Mouse (Mus musculus): ENCODE data around the gene Ifna6. TPM values are rescaled to one million over a fixed set of nuclear protein-coding genes. Genes with fewer than 3 reads are reported as not detected.
A peak's percentile ranks its signal among the peaks of the same experiment; 100 is the strongest.
"Not testable (repeated sequence)": the region's sequence is repeated elsewhere in the genome, so short reads cannot be mapped to it uniquely, and the experiment has no call there.

The Ifna6 gene
- polyA plus RNA-seq, 1 experiment from 2014 or later, result not detected

DNA sequence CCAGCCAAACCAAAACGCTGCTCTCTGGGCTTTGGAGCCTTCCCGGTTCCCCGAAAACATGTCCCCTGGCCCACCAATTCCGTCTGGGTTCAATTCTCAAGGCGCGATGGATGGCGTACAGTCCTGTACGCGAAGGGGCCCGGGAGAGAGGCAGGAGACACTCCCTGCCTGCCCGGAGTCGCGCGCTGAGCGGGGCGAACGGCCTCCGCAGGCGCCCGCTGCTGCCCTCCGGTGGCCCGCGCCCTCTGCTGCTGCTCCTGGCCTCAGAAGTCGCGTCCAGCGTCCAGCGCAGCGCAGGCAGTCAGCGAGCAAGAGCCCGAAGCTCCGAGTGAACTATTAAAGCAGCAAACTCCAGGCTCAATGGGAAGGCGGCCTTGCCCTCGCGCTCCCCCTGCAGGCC is 21.5 kb upstream of the Ifna6 start:
- not testable (repeated sequence) for H3K36me3 ChIP-seq; H3K9ac ChIP-seq; H3K9me3 ChIP-seq (replicated peaks); ATAC-seq (ENCODE audit: low FRiP score); H3K27me3 ChIP-seq; H3K27ac ChIP-seq; H3K4me3 ChIP-seq; H3K4me1 ChIP-seq
- WGBS, result 0% methylated on average over 7 of the region's 34 CpGs
- peak overlapping the region; percentile 43 for H3K4me2 ChIP-seq (replicated peaks)

DNA sequence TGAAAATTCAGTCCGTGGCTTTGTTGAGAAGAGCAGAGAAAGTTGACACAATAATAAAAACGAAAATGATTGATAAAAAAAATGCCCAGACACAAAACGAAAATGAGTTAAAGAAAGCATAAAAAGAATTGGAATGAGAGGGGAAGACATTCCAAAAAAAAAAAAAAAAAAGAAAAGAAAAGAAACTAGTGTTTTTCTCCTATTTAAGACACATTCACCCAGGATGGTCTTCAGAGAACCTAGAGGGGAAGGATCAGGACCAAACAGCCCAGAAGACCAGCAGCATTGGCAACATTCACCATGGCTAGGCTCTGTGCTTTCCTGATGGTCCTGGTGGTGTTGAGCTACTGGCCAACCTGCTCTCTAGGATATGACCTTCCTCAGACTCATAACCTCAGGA is 11.3 kb upstream of the Ifna6 start, which contains the start of gene Ifna7:
TSS of gene Ifna7 (plus strand) at position 301 of the 400 bp plus-strand sequence.
- H3K27me3 ChIP-seq, result no peaks in the 10 kb centered on the region; the same call in 1 of the 2 replicates
- 69% methylated on average over 3 of the region's 3 CpGs for WGBS
- H3K4me1 ChIP-seq, result no peaks in the 10 kb centered on the region
- no peak within 1 kb of the TSS for H3K4me2 ChIP-seq (replicated peaks)
- no peak within 1 kb of the TSS for H3K9ac ChIP-seq
- H3K36me3 ChIP-seq, result no peaks in the 10 kb centered on the region
- no peak within 1 kb of the TSS for H3K27ac ChIP-seq
- no peak within 1 kb of the TSS for H3K4me3 ChIP-seq
- no peaks in the 10 kb centered on the region for H3K9me3 ChIP-seq (replicated peaks)
- no peak for ATAC-seq (ENCODE audit: low FRiP score)

DNA sequence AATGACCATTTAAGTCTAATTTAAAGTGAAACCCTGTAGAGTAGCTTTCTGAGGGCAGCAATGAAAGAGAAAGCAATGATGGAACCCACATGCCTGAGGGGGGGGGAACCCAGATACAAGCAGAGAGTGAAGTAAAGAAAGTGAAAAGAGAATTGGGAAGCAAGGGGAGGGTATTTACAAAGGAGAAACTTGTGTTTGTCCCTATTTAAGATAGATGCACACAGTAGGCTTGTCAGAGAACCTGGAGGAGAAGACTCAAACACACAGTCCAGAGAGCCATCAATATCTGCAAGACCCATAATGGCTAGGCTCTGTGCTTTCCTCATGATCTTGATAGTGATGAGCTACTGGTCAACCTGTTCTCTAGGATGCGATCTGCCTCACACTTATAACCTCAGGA is 7.6 kb upstream of the Ifna6 start, which contains the start of gene Ifna11:
TSS of gene Ifna11 (plus strand) at position 301 of the 400 bp plus-strand sequence.
- Histone ChIP-seq H3K27ac (no peak within 1 kb of the TSS), H3K4me3 (no peak within 1 kb of the TSS), H3K4me1 (no peaks in the 10 kb centered on the region), H3K9ac (no peak within 1 kb of the TSS), H3K9me3 (replicated peaks) (no peaks in the 10 kb centered on the region), H3K36me3 (no peaks in the 10 kb centered on the region), H3K4me2 (replicated peaks) (no peak within 1 kb of the TSS), H3K27me3 (no peaks in the 10 kb centered on the region; the same call in 1 of the 2 replicates)
- 92% methylated on average over 1 of the region's 1 CpGs for WGBS
- ATAC-seq (ENCODE audit: low FRiP score), result no peak

DNA sequence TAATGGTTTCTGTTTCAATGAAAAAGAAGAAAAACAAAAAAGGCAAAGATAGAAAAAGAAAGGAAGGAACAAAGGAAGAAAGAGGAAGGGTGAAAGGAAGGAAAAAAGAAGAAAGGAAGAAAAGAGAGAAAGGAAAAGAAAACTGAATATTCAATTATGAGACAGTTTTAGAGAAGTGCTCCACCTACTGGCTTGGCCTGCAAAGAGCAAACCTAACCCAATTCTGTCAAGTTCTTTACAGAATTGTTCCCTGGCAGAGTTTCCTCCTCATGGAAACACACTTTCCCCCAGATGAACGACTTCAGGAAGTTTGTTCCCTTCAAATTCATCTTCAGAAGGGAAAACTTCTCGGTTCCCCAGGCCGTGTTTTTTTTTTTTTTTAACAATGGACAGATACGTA is 4.2 kb upstream of the Ifna6 start:
- no peak overlapping the region for H3K27ac ChIP-seq
- H3K27me3 ChIP-seq, result no peaks in the 10 kb centered on the region
- no peak overlapping the region for H3K4me2 ChIP-seq (replicated peaks)
- WGBS, result 29% methylated on average over 4 of the region's 4 CpGs
- H3K36me3 ChIP-seq, result no peaks in the 10 kb centered on the region
- H3K9me3 ChIP-seq (replicated peaks), result no peaks in the 10 kb centered on the region
- no peak overlapping the region for H3K4me3 ChIP-seq
- no peak for ATAC-seq (ENCODE audit: low FRiP score)
- no peaks in the 10 kb centered on the region for H3K4me1 ChIP-seq
- H3K9ac ChIP-seq, result no peak overlapping the region

DNA sequence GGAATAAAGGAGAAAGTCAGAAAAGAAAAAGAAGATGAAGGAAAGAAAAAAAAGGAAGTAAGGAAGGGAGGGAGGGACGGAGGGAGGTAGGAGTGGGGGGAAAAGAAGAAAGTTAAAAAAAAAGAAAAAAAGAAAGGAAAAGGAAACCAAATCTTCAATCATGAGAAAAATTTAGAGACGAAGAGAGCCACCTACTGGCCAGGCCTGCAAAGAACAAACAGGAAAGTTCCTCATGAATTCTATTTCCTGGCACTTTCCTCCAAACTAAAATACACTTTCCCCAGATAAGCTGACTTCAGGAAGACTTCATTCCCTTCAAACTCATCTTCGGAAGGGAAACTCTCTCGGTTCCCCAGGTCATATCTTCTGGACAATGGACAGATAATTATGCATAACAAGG is 3.3 kb downstream of the Ifna6 start:
- Histone ChIP-seq H3K27me3 (no peaks in the 10 kb centered on the region), H3K9ac (no peak overlapping the region), H3K4me2 (replicated peaks) (no peak overlapping the region), H3K36me3 (no peaks in the 10 kb centered on the region), H3K27ac (no peak overlapping the region), H3K4me1 (no peaks in the 10 kb centered on the region), H3K9me3 (replicated peaks) (no peaks in the 10 kb centered on the region), H3K4me3 (no peak overlapping the region)
- WGBS, result 29% methylated on average over 4 of the region's 4 CpGs
- no peak for ATAC-seq (ENCODE audit: low FRiP score)

DNA sequence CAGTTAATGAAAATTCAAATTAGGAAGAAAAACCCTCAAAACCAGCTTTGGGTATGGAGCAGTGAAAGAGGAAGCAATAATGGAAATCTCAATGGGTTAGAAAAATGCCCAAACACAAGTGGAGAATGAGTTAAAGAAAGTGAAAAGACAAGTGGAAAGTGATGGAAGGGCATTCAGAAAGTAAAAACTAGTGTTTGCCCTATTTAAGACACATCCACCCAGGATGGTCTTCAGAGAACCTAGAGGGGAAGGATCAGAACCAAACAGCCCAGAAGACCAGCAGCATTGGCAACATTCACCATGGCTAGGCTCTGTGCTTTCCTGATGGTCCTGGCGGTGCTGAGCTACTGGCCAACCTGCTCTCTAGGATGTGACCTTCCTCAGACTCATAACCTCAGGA is 8.0 kb downstream of the Ifna6 start, which contains the start of gene Ifna5:
TSS of gene Ifna5 (plus strand) at position 301 of the 400 bp plus-strand sequence.
- ATAC-seq (ENCODE audit: low FRiP score); H3K4me2 ChIP-seq (replicated peaks): not testable (repeated sequence)
- 50% methylated on average over 1 of the region's 1 CpGs for WGBS

DNA sequence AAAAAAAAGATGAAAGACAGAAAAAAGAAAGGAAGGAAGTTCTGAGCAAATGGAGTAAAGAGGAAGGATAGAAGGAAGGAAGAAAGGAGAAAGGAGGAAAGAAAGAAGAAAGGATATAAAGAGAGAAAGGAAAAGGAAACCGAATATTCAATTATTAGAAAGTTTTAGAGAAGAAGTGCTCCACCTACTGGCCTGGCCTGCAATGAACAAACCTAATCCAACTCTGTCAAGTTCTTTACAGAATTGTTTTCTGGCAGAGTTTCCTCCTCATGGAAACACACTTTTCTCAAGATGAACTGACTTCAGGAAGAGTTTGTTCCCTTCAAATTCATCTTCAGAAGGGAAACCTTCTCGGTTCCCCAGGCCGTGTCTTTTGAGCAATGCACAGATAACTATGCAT is 11.6 kb downstream of the Ifna6 start:
- H3K4me2 ChIP-seq (replicated peaks), result no peak overlapping the region
- WGBS, result 53% methylated on average over 3 of the region's 3 CpGs
- H3K27me3 ChIP-seq, result no peaks in the 10 kb centered on the region
- no peak overlapping the region for H3K9ac ChIP-seq
- H3K36me3 ChIP-seq, result no peaks in the 10 kb centered on the region
- no peak overlapping the region for H3K27ac ChIP-seq
- H3K4me1 ChIP-seq, result no peaks in the 10 kb centered on the region
- no peak overlapping the region for H3K4me3 ChIP-seq
- H3K9me3 ChIP-seq (replicated peaks), result no peaks in the 10 kb centered on the region
- ATAC-seq (ENCODE audit: low FRiP score), result no peak

More for the DNA sequence above, 8.0 kb downstream of the Ifna6 start, which contains the start of gene Ifna5:
- H3K9me3 ChIP-seq (replicated peaks); H3K27ac ChIP-seq; H3K4me3 ChIP-seq; H3K27me3 ChIP-seq; H3K4me1 ChIP-seq; H3K36me3 ChIP-seq; H3K9ac ChIP-seq: not testable (repeated sequence)

DNA sequence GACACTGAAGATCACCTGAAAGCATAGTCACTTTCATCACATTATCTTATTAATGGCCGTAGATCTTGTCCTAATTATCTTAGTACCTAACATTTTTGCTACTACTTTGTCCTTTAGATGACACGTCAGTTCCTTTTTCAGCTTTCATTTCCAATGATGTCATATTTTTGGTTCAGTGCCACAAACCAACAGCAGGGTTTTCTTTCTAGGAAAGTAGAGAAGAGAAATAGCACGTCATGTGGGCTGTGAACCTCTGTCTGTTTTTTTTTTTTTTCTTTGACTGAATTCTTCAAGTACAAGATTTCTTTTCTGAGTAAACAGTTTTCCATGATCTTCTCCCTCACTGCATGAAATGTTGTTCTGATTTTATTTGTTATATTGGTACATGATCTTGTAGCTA is 12.8 kb downstream of the Ifna6 start:
- H3K4me3 ChIP-seq, result no peak overlapping the region
- no peak for ATAC-seq (ENCODE audit: low FRiP score)
- WGBS, result 84% methylated on average over 3 of the region's 3 CpGs
- no peak overlapping the region for H3K27ac ChIP-seq
- no peak overlapping the region for H3K9ac ChIP-seq
- no peak overlapping the region for H3K4me2 ChIP-seq (replicated peaks)
- no peaks in the 10 kb centered on the region for H3K4me1 ChIP-seq
- no peaks in the 10 kb centered on the region for H3K27me3 ChIP-seq
- no peaks in the 10 kb centered on the region for H3K36me3 ChIP-seq
- H3K9me3 ChIP-seq (replicated peaks), result no peaks in the 10 kb centered on the region

DNA sequence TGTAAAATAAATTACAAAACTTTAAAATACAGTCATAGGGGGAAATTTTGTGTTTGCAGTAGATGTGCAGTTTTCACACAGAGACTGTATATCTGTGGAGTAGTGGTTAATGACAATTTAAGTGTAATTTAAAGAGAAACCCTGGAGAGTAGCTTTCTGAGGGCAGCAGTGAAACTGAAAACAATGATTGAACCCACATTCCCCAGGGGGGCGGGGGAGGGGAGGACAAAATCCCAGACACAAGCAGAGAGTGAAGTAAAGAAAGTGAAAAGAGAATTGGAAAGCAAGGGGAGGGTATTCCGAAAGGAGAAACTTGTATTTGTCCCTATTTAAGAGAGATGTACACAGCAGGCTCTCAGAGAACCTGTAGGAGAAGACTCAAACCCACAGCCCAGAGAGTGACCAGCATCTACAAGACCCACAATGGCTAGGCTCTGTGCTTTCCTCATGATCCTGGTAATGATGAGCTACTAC is 14.3 kb downstream of the Ifna6 start, which contains the start of gene Ifna4:
TSS of gene Ifna4 (plus strand) at position 424 of the 474 bp plus-strand sequence.
- no peaks in the 10 kb centered on the region for H3K36me3 ChIP-seq
- no peaks in the 10 kb centered on the region for H3K27me3 ChIP-seq
- no peak for ATAC-seq (ENCODE audit: low FRiP score)
- H3K4me1 ChIP-seq, result no peaks in the 10 kb centered on the region
- H3K27ac ChIP-seq, result no peak within 1 kb of the TSS
- H3K9me3 ChIP-seq (replicated peaks), result no peaks in the 10 kb centered on the region
- no peak within 1 kb of the TSS for H3K4me3 ChIP-seq
- 26% methylated on average over 2 of the region's 2 CpGs for WGBS
- no peak within 1 kb of the TSS for H3K9ac ChIP-seq
- H3K4me2 ChIP-seq (replicated peaks), result no peak within 1 kb of the TSS

DNA sequence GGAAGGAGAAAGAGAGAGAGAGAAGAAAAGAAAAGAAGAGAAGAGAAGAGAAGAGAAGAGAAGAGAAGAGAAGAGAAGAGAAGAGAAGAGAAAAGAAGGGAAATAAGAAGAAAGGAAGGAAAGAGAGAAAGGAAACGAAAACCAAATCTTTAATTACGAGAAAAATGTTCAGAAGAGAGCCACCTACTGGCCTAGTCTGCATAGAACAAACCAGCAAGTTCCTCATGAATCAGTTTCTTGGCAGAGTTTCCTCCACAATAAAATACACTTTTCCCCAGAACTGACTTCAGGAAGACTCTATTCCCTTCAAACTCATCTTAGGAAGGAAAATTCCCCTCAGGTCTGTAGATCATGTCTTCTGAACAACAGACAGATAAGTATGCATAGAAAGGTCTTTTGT is 18.1 kb downstream of the Ifna6 start:
- ATAC-seq (ENCODE audit: low FRiP score), result no peak

DNA sequence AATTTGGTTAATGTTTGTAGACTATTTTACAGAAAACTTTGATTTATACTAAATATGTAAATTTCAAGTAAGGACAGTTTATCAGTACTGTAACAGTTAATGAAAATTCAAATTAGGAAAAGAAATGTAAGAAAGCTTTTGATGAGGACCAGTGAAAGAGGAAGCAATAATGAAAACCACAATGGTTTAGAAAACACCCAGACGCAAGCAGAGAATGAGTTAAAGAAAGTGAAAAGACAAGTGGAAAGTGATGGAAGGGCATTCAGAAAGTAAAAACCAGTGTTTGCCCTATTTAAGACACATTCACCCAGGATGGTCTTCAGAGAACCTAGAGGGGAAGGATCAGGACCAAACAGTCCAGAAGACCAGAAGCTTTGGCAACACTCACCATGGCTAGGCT is 22.5 kb downstream of the Ifna6 start, which contains the start of gene Ifna1:
TSS of gene Ifna1 (plus strand) at position 390 of the 400 bp plus-strand sequence.
- H3K4me1 ChIP-seq, result no peaks in the 10 kb centered on the region
- no peak within 1 kb of the TSS for H3K4me2 ChIP-seq (replicated peaks)
- no peak within 1 kb of the TSS for H3K27ac ChIP-seq
- no peak within 1 kb of the TSS for H3K4me3 ChIP-seq
- H3K27me3 ChIP-seq, result no peaks in the 10 kb centered on the region
- no peak for ATAC-seq (ENCODE audit: low FRiP score)
- H3K36me3 ChIP-seq, result no peaks in the 10 kb centered on the region
- no peak within 1 kb of the TSS for H3K9ac ChIP-seq
- H3K9me3 ChIP-seq (replicated peaks), result no peaks in the 10 kb centered on the region
- WGBS, result 75% methylated on average over 1 of the region's 1 CpGs

More for the DNA sequence above, 18.1 kb downstream of the Ifna6 start:
- Histone ChIP-seq H3K4me1 (no peaks in the 10 kb centered on the region), H3K27me3 (no peaks in the 10 kb centered on the region), H3K9me3 (replicated peaks) (no peaks in the 10 kb centered on the region), H3K9ac (no peak overlapping the region), H3K27ac (no peak overlapping the region), H3K36me3 (no peaks in the 10 kb centered on the region), H3K4me3 (no peak overlapping the region), H3K4me2 (replicated peaks) (no peak overlapping the region)
- WGBS, result 70% methylated on average over 2 of the region's 2 CpGs

DNA sequence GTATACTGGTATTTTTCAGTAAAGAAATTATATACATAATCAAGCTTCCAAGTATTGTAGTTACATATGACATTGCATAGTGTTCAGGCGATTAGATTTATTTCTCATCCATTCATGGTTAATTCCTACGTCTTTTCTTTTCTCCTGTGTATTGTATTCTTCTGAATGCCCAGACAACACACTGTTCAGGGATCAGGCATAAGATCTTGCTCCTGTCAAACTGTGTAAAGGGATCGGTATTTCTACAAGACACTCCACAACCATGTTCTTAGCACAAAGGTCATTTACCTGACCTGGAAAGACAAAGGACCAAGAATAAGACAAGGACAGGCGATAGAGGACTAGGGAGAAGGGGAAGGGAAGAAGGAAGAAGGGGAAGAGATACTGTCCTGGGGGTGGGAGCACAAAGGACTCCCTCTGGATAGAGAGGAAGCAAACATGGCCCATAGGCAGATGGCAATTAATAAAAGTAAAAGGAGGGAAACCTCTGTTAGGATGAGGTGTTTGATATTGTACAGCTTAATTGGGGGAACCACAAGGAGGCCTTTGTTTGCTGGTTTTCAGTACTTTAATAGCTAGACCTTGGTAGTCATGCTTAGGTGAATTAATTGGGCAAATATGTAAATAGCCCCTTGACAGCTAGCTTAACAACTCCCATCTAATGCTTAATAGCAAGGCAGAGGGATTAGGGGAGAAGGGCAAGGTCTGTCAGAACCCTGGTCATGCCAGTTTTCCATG is 24.0 kb downstream of the Ifna6 start:
- H3K27me3 ChIP-seq, result no peaks in the 10 kb centered on the region
- H3K9ac ChIP-seq, result no peak overlapping the region
- 32% methylated on average over 4 of the region's 4 CpGs for WGBS
- no peak overlapping the region for H3K27ac ChIP-seq
- H3K9me3 ChIP-seq (replicated peaks), result no peaks in the 10 kb centered on the region
- H3K4me2 ChIP-seq (replicated peaks), result no peak overlapping the region
- no peak for ATAC-seq (ENCODE audit: low FRiP score)
- no peak overlapping the region for H3K4me3 ChIP-seq
- H3K36me3 ChIP-seq, result no peaks in the 10 kb centered on the region
- H3K4me1 ChIP-seq, result no peaks in the 10 kb centered on the region

DNA sequence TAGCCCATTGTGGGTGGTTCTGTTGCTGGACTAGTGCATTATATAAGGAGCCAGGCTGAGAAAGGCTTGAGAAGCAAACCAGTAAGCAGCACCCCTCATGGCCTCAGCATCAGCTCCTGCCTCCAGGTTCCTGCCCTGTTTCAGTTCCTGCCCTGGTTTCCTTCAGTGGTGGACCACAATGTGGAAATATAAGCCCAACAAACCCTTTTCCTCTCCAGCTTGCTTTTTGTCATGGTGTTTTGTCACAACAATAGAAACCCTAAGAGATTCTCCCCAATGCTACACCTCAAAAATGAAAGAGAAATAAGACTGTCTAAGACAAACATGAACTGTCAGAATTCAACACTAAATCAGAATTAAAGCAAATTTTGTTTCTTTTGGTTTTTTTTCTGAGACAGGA is 32.0 kb downstream of the Ifna6 start:
- Histone ChIP-seq H3K27ac (no peak overlapping the region), H3K27me3 (no peaks in the 10 kb centered on the region), H3K9me3 (replicated peaks) (no peaks in the 10 kb centered on the region), H3K36me3 (no peaks in the 10 kb centered on the region), H3K4me3 (no peak overlapping the region), H3K4me1 (peaks cover 7% of the 10 kb centered on the region), H3K9ac (no peak overlapping the region), H3K4me2 (replicated peaks) (no peak overlapping the region)
- no peak for ATAC-seq (ENCODE audit: low FRiP score)

All from hindbrain, embryonic 12.5 days (tissue).